Mouse (Mus musculus): ENCODE measurements around the gene Cdh12.
"Not testable (repeated sequence)": the region's sequence is repeated elsewhere in the genome, so short reads cannot be mapped to it uniquely, and the experiment has no call there.

Gene Cdh12

DNA sequence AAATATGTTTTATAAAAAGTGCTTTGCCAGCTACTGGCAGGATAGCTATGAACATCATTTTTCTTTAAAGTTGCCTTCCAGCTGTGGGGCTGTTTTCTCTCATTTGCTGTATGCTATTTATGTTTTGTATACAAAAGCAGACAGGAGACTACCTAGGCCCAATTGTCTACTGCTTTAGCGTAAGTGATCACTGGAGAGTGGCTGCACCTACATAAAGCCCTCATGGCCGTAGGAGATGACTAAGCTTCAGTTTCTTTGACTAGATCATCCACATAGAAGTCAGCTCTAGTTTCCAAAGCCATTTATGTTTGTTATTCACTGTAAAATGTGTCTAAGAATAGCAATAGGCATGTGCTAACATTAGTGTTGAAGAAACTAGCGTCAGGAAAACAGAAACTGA is 926.8 kb downstream of the Cdh12 start:
- no peak for DNase-seq (ENCODE audit: low read depth)

DNA sequence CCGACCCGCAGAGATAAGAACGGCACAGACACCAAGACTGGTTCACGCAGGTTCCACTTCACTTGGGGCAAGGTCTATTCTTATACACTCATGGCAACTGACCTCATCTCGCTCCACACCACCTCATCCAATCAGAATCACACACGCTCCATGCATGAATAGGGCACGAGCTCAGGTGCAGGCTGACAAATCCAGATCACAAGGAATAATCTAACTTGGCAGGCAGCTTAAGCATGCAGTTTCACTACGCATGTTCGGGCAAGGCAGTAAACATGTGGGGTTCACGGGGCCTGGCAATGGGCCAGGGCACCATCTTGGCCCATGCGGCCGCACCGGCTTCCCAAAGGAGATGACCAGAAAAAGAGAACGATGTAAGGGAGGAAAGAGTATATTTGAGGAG is 942.4 kb downstream of the Cdh12 start:
- DNase-seq (ENCODE audit: low read depth), result not testable (repeated sequence)

DNA sequence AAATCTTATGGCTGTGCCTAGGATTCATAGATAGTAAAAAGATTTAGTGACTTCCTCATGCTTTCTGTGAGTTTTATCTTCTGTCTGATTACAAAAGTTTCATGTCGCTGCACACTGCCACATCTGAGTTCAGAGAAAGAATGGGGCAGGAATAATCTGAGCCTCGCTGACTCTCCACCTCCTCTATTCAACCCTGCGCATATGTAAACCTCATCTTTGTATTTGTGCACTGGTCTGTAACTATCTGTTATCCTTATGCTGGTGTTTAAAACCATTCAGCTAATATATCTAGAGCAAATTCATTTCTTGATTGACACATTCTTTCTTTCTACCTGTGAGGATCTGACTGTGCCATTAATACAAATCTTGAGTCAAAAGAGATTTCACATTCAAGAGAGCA is 944.0 kb downstream of the Cdh12 start:
- DNase-seq (ENCODE audit: low read depth), result no peak

DNA sequence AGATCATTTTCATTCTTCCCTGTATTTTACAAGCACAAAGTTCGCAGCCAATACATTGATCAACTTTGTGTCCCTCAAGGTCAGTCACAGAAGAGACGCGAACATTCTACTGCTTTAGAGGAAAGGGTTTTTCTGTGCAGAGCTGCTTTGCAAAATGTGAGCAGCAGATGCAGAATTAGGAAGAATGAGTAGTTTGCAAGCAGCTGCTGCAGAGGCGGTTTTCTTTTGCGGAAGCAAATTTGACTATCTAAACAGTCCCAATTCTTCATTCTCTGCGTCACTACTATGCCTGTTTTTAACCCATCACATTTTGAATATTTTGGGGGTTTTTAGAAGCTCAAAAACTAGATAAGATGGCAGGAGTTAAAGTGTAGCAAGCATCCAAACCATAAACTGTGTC is 956.1 kb downstream of the Cdh12 start:
- no peak for DNase-seq (ENCODE audit: low read depth)

GRCm38 (mm10) chr15:21407324-21408044 is 958.4 kb downstream of the Cdh12 start:
- DNase-seq (ENCODE audit: low read depth), result peak; percentile 7

DNA sequence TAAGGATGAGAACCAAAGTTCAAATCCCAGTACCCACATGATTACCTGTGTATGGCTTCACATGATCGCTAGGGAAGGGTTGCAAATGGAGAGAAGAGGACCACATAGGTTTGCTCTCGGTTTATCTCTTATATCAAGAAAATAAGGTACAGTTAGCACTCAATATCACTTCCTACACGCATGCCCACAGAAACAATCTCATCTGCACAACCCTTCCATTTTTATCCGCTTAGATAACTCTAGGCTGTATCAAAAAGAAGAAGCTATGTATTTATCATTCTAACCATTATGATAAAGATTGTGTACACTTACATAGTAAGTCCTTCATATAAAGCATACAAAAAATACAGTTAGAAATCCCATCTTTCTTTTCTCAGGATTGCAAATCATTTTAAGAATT is 988.3 kb downstream of the Cdh12 start:
- no peak for DNase-seq (ENCODE audit: low read depth)

DNA sequence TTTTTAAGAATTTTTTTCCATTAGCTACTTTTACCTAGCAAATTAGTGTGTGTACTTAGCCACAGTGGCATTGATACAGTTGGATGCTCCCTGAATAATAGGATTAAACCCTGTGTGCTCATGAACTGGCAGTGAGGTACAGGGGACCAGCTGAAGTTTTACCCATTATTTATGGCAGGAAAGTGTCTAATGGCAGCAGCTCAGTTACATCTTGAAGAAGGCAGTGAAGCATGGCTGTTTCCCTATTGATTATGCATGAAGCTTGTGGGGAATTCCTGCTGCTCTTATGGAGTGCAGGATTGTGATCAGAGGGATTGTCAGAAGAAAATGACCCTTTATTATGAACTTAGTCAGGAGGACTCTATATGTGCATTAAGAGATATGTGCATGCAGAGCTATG is 988.9 kb downstream of the Cdh12 start:
- no peak for DNase-seq (ENCODE audit: low read depth)

DNA sequence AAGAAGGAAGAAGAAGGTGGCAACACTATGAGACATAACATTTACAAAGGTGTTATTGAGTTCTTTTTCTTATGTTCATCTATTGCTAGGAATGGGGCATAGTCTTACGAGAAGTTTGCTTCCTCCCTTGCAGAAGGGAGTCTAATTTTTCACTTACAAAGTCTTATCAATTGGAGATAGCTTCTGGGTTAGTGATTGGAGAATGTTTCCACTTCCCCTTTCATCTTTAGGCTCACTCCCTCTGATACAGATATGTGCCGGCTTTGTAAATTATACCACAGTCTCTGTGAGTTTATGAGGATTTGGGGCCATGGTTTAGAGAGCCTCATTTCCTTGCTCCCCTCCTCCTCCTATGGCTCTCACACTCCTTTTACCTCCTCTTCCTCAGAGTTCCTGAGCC is 1009.0 kb downstream of the Cdh12 start:
- DNase-seq (ENCODE audit: low read depth), result no peak

GRCm38 (mm10) chr15:21519355-21519869 is 1070.3 kb downstream of the Cdh12 start:
- DNase-seq (ENCODE audit: low read depth), result no peak

- no peak for DNase-seq (ENCODE audit: low read depth)
These were observed 1081.7 kb downstream of the Cdh12 start for GRCm38 (mm10) chr15:21530804-21531203.

GRCm38 (mm10) chr15:21536909-21537308 is 1087.8 kb downstream of the Cdh12 start:
- DNase-seq (ENCODE audit: low read depth), result no peak

GRCm38 (mm10) chr15:21544786-21545185 is 1095.7 kb downstream of the Cdh12 start:
- no peak for DNase-seq (ENCODE audit: low read depth)

GRCm38 (mm10) chr15:21555981-21556380 is 1106.9 kb downstream of the Cdh12 start:
- DNase-seq (ENCODE audit: low read depth), result no peak

GRCm38 (mm10) chr15:21566314-21567051 is 1117.4 kb downstream of the Cdh12 start:
- no peak for DNase-seq (ENCODE audit: low read depth)

DNA sequence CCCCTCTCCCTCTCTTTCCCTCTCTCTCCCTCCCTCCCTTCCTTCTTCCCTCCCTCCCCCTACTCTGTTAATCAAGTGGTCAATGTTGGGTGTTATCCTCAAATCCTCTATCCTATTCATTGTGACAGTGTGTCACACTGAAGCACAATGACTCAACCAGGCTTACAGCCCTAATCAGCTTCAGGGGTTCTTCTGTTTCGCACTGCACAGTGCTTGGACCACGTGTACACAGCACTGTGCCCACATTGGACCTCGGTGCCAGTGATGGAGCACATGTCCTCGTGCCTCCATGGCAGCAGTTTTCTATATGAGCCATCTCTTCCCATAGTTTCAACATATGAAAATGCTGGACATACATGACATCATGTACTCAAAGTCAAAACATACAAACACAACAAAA is 1155.4 kb downstream of the Cdh12 start:
- no peak for DNase-seq (ENCODE audit: low read depth)

Measured in c-Kit-positive CD71-positive TER-119-negative erythroid progenitor cells, embryonic 14.5 days (primary cell).